Mouse (Mus musculus) bone marrow macrophage, adult 2 months (primary cell): ENCODE data around the gene Klhl35.

Experiments used
- CTCF ChIP-seq: IDR thresholded peaks from 2 replicates; pipeline ENCODE4 v1.5.1; 2012; ENCODE audit warnings: low read depth, mild to moderate bottlenecking, low read length, moderate library complexity
- POLR2A ChIP-seq: IDR thresholded peaks from 2 replicates; pipeline ENCODE4 v1.6.1; 2012; ENCODE audit warnings: mild to moderate bottlenecking, low read depth, low read length, borderline replicate concordance

DNA sequence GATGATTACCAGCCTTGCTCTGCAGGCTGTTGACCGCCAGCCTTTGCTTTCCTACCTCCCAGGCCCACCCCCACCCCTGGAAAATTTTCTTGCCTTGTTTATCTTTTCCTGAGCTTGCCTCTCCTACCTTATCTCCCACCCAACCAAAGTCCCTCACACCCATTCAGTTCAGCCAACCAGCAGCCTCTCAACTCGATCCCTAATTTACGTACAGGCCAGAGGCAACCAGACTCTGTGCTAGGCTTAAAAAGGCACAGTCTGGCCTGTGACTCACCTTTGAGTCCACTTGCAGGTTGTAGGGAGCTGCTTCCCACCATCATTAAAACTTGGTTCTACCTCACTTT is 51.0 kb downstream of the Klhl35 start:
- no peak for TF ChIP-seq POLR2A
- no peak for TF ChIP-seq CTCF
